ENCODE assay signal across 7 mouse cellular contexts in genomic region chr11:29514325-29514681, GRCm38 (mm10). TPM values are rescaled to one million over a fixed set of nuclear protein-coding genes. Genes with fewer than 3 reads are reported as not detected.
A peak's percentile ranks its signal among the peaks of the same experiment; 100 is the strongest.
DNase-seq lines count a peak whose midpoint lies in the region; ATAC-seq lines count a peak whose summit lies in the region.

No protein-coding gene starts in this region.

- H3K9ac ChIP-seq in liver, embryonic 11.5 days (ENCODE audit: low read depth, low read length): peak overlapping the region; percentile 86

- ATAC-seq in liver, embryonic 11.5 days (replicated peaks; ENCODE audit: low FRiP score): 0 out of 2 replicates have a peak, but pooled peaks have one; percentile 0

- peak; percentile 3 for DNase-seq in retina, postnatal 1 day
- DNase-seq in retina, embryonic 14.5 days (ENCODE audit: low spot score): no peak
- no peak for DNase-seq in forebrain, embryonic 10.5 days (ENCODE audit: extremely low spot score, low spot score)
- DNase-seq in liver, embryonic 11.5 days (ENCODE audit: low spot score): no peak
- DNase-seq in splenic B cell, adult 2 months (ENCODE audit: low read depth, low spot score): peak; percentile 44
- no peak for DNase-seq in spleen, adult 12 weeks (ENCODE audit: low spot score)
- no peak for DNase-seq in thymus, postnatal 14 days

- H3K4me1 ChIP-seq in forebrain, embryonic 10.5 days: peaks cover 10% of the 10 kb centered on the region
- H3K4me1 ChIP-seq in liver, embryonic 11.5 days (replicated peaks; ENCODE audit: control insufficient read depth, insufficient read depth, low read length): peaks cover 5% of the 10 kb centered on the region; the same call in 1 of the 2 replicates

- H3K9me3 ChIP-seq in forebrain, embryonic 10.5 days: no peaks in the 10 kb centered on the region
- H3K9me3 ChIP-seq in liver, embryonic 11.5 days (ENCODE audit: control insufficient read depth, low read length): no peaks in the 10 kb centered on the region

- peak overlapping the region; percentile 74 for H3K4me3 ChIP-seq in forebrain, embryonic 10.5 days
- H3K4me3 ChIP-seq in liver, embryonic 11.5 days (ENCODE audit: low read depth, low read length): peak overlapping the region; percentile 74

- WGBS in forebrain, embryonic 10.5 days: 29% methylated on average over 10 of the region's 10 CpGs
- WGBS in liver, embryonic 11.5 days: 12% methylated on average over 10 of the region's 10 CpGs

- H3K27me3 ChIP-seq in forebrain, embryonic 10.5 days (ENCODE audit: poor library complexity, severe bottlenecking): no peaks in the 10 kb centered on the region
- no peaks in the 10 kb centered on the region for H3K27me3 ChIP-seq in liver, embryonic 11.5 days (replicated peaks; ENCODE audit: control insufficient read depth, insufficient read depth, low read length)
- no peaks in the 10 kb centered on the region for H3K27me3 ChIP-seq in splenic B cell, adult 2 months (ENCODE audit: control insufficient read depth, insufficient read depth, low read length, poor library complexity, severe bottlenecking)

- peaks cover 27% of the 10 kb centered on the region for H3K36me3 ChIP-seq in forebrain, embryonic 10.5 days (replicated peaks)
- H3K36me3 ChIP-seq in liver, embryonic 11.5 days (ENCODE audit: control insufficient read depth, insufficient read depth, low read length): peaks cover 4% of the 10 kb centered on the region; the same call in 1 of the 2 replicates
- peaks cover 6% of the 10 kb centered on the region; the same call in 1 of the 2 replicates for H3K36me3 ChIP-seq in splenic B cell, adult 2 months (ENCODE audit: control insufficient read depth, insufficient read depth, low read length, poor library complexity, severe bottlenecking)

- H3K4me2 ChIP-seq in liver, embryonic 11.5 days: peak overlapping the region; percentile 67

- H3K27ac ChIP-seq in forebrain, embryonic 10.5 days: peak overlapping the region; percentile 90
- peak overlapping the region; percentile 71 for H3K27ac ChIP-seq in liver, embryonic 11.5 days (ENCODE audit: low read depth, low read length)

RNA-seq across cellular contexts. Expression of gene Prorsd1, which starts 0.5 kb away (rescaled TPM):
- 19.3 and 19.4 TPM in 2 replicates for polyA plus RNA-seq in forebrain, embryonic 10.5 days (2016; fragmentation: Nextera tagmentation; extraction: Ambion mirVana)
- polyA plus RNA-seq in liver, embryonic 11.5 days (2014; fragmentation: Nextera tagmentation; extraction: Ambion mirVana): 49.2 and 52.0 TPM in 2 replicates

RNA-seq across cellular contexts. Expression of gene Mtif2, which starts 11.9 kb away (rescaled TPM):
- 51.3 and 53.6 TPM in 2 replicates for polyA plus RNA-seq in forebrain, embryonic 10.5 days (2016; fragmentation: Nextera tagmentation; extraction: Ambion mirVana)
- polyA plus RNA-seq in liver, embryonic 11.5 days (2014; fragmentation: Nextera tagmentation; extraction: Ambion mirVana): 38.3 and 44.7 TPM in 2 replicates

RNA-seq across cellular contexts. Expression of gene Clhc1, which starts 33.4 kb away (rescaled TPM):
- polyA plus RNA-seq in forebrain, embryonic 10.5 days (2016; fragmentation: Nextera tagmentation; extraction: Ambion mirVana): 0.21 and 0.37 TPM in 2 replicates
- 0.10 and 0.12 TPM in 2 replicates for polyA plus RNA-seq in liver, embryonic 11.5 days (2014; fragmentation: Nextera tagmentation; extraction: Ambion mirVana)

RNA-seq across cellular contexts. Expression of gene Rps27a, which starts 33.6 kb away (rescaled TPM):
- polyA plus RNA-seq in forebrain, embryonic 10.5 days (2016; fragmentation: Nextera tagmentation; extraction: Ambion mirVana): 1,077 and 1,102 TPM in 2 replicates
- 1,425 and 1,526 TPM in 2 replicates for polyA plus RNA-seq in liver, embryonic 11.5 days (2014; fragmentation: Nextera tagmentation; extraction: Ambion mirVana)

Comparison
In these comparisons a context has a peak if more than half of its experiments do, and no peak if none do; other contexts are left out.
1. DNase-seq: peak in retina, postnatal 1 day (single experiment) and splenic B cell, adult 2 months (single experiment); none in retina, embryonic 14.5 days (single experiment), forebrain, embryonic 10.5 days (single experiment), liver, embryonic 11.5 days (single experiment), spleen, adult 12 weeks (single experiment) and thymus, postnatal 14 days (single experiment).